Mouse (Mus musculus) MEL (cell line): ENCODE results near the gene Pomt1. TPM values are rescaled to one million over a fixed set of nuclear protein-coding genes. Genes with fewer than 3 reads are reported as not detected.
A peak's percentile ranks its signal among the peaks of the same experiment; 100 is the strongest.

Source experiments
- DNase-seq: peaks from one replicate; pipeline ENCODE4 v3.0.0; 2011; ENCODE audit warnings: low read depth, low spot score
- H3K27ac ChIP-seq: 2 replicates; pipeline ENCODE4 v1.5.1; 2012; ENCODE audit warnings: low read depth, mild to moderate bottlenecking, control low read depth, low read length, moderate library complexity; ENCODE audit not compliant: control insufficient read depth
- H3K27me3 ChIP-seq, 2 experiments: fragments of 150-350 bp in 1 of 2; sonication (generic) in 1 of 2; 2 replicates each; pipeline ENCODE4 v1.6.1; 2012; ENCODE audit warnings: low read length in 2 of 2, mild to moderate bottlenecking in 2 of 2, improper control_type of control experiment in 1 of 2, moderate library complexity in 1 of 2; ENCODE audit not compliant: insufficient read depth in 2 of 2, control insufficient read depth in 1 of 2
- H3K36me3 ChIP-seq, 2 experiments: 2 replicates each; pipeline ENCODE4 v1.6.1; 2012 to 2014; ENCODE audit warnings: low read length in 2 of 2, improper control_type of control experiment in 1 of 2, inconsistent platforms in 1 of 2, mild to moderate bottlenecking in 1 of 2; ENCODE audit not compliant: insufficient read depth in 2 of 2, control insufficient read depth in 1 of 2
- H3K4me1 ChIP-seq, 2 experiments: fragments of 150-350 bp in 1 of 2; sonication (generic) in 1 of 2; 2 replicates each; pipeline ENCODE4 v1.6.1; 2012; ENCODE audit warnings: low read length in 2 of 2, improper control_type of control experiment in 1 of 2, mild to moderate bottlenecking in 1 of 2; ENCODE audit not compliant: insufficient read depth in 2 of 2, control insufficient read depth in 1 of 2
- H3K4me3 ChIP-seq, 2 experiments: fragments of 150-350 bp in 1 of 2; sonication (generic) in 1 of 2; 2 replicates each; pipeline ENCODE4 v1.5.1; 2012; ENCODE audit warnings: low read depth in 2 of 2, low read length in 2 of 2, mild to moderate bottlenecking in 2 of 2, moderate library complexity in 2 of 2, control low read depth in 1 of 2, improper control_type of control experiment in 1 of 2; ENCODE audit not compliant: control insufficient read depth in 1 of 2, insufficient read depth in 1 of 2
- H3K79me2 ChIP-seq: 2 replicates; pipeline ENCODE4 v1.6.1; 2012; ENCODE audit warnings: mild to moderate bottlenecking, low read length, moderate library complexity; ENCODE audit not compliant: control insufficient read depth, poor library complexity, insufficient read depth
- H3K9ac ChIP-seq: 2 replicates; pipeline ENCODE4 v1.6.1; 2012; ENCODE audit warnings: low read depth, mild to moderate bottlenecking, control low read depth, low read length, moderate library complexity; ENCODE audit not compliant: control insufficient read depth, poor library complexity, severe bottlenecking
- H3K9me3 ChIP-seq: fragments of 150-350 bp; sonication (generic); replicated peaks from 2 replicates; pipeline ENCODE4 v1.6.1; 2012; ENCODE audit warnings: mild to moderate bottlenecking, low read length, improper control_type of control experiment, moderate library complexity; ENCODE audit not compliant: insufficient read depth
- CHD1 ChIP-seq: IDR thresholded peaks from 2 replicates; pipeline ENCODE4 v1.6.1; 2012; ENCODE audit warnings: low read depth, mild to moderate bottlenecking, inconsistent platforms, low read length, improper control_type of control experiment
- CHD2 ChIP-seq: IDR thresholded peaks from 2 replicates; pipeline ENCODE4 v1.6.1; 2011; ENCODE audit warnings: low read length, improper control_type of control experiment
- CTCF ChIP-seq, 3 experiments: IDR thresholded peaks in 2 of 3; conservative IDR thresholded peaks in 1 of 3; 2 replicates each; pipeline ENCODE4 v1.5.1; 2011 to 2012; ENCODE audit warnings: low read length in 3 of 3, low read depth in 2 of 3, mild to moderate bottlenecking in 2 of 3, improper control_type of control experiment in 1 of 3, inconsistent platforms in 1 of 3, mixed read lengths in 1 of 3, moderate library complexity in 1 of 3; ENCODE audit not compliant: control insufficient read depth in 1 of 3, insufficient read depth in 1 of 3, poor library complexity in 1 of 3, severe bottlenecking in 1 of 3
- ELF1 ChIP-seq: IDR thresholded peaks from 2 replicates; pipeline ENCODE4 v1.6.1; 2014; ENCODE audit warnings: low read depth, mild to moderate bottlenecking, inconsistent platforms, low read length, improper control_type of control experiment, moderate library complexity
- EP300 ChIP-seq, 2 experiments: IDR thresholded peaks; 2 replicates each; pipeline ENCODE4 v1.6.1; 2011; ENCODE audit warnings: improper control_type of control experiment in 2 of 2, low read length in 2 of 2, low read depth in 1 of 2, mild to moderate bottlenecking in 1 of 2
- GABPA ChIP-seq: IDR thresholded peaks from 2 replicates; pipeline ENCODE4 v1.6.1; 2012; ENCODE audit warnings: low read depth, mild to moderate bottlenecking, inconsistent platforms, low read length, improper control_type of control experiment, moderate library complexity
- GATA1 ChIP-seq: IDR thresholded peaks from 2 replicates; pipeline ENCODE4 v1.6.1; 2011; ENCODE audit warnings: low read depth, low read length, improper control_type of control experiment
- JUND ChIP-seq: IDR thresholded peaks from 2 replicates; pipeline ENCODE4 v1.6.1; 2011; ENCODE audit warnings: low read depth, mild to moderate bottlenecking, improper control_type of control experiment, low read length
- MAX ChIP-seq: IDR thresholded peaks from 2 replicates; pipeline ENCODE4 v1.6.1; 2011; ENCODE audit warnings: low read length, improper control_type of control experiment
- MAZ ChIP-seq: IDR thresholded peaks from 2 replicates; pipeline ENCODE4 v1.6.1; 2012; ENCODE audit warnings: low read depth, mild to moderate bottlenecking, inconsistent platforms, low read length, improper control_type of control experiment
- MXI1 ChIP-seq: IDR thresholded peaks from 2 replicates; pipeline ENCODE4 v1.6.1; 2011; ENCODE audit warnings: mild to moderate bottlenecking, low read depth, low read length, improper control_type of control experiment
- POLR2A ChIP-seq, 2 experiments: IDR thresholded peaks; 2 replicates each; pipeline ENCODE4 v1.6.1; 2011 to 2012; ENCODE audit warnings: low read length in 2 of 2, mild to moderate bottlenecking in 2 of 2, control low read depth in 1 of 2, improper control_type of control experiment in 1 of 2, low read depth in 1 of 2, moderate library complexity in 1 of 2; ENCODE audit not compliant: control insufficient read depth in 1 of 2, insufficient read depth in 1 of 2, poor library complexity in 1 of 2
- POLR2AphosphoS2 ChIP-seq: IDR thresholded peaks from 2 replicates; pipeline ENCODE4 v1.6.1; 2011; ENCODE audit warnings: low read length, improper control_type of control experiment
- POLR2AphosphoS5 ChIP-seq: IDR thresholded peaks from 2 replicates; pipeline ENCODE4 v1.6.1; 2012; ENCODE audit warnings: low read depth, borderline replicate concordance, mild to moderate bottlenecking, inconsistent platforms, low read length, moderate library complexity, mixed read lengths
- RCOR1 ChIP-seq: IDR thresholded peaks from 2 replicates; pipeline ENCODE4 v1.6.1; 2012; ENCODE audit warnings: low read depth, mild to moderate bottlenecking, inconsistent platforms, low read length, improper control_type of control experiment
- SIN3A ChIP-seq: IDR thresholded peaks from 2 replicates; pipeline ENCODE4 v1.6.1; 2012; ENCODE audit warnings: low read length, improper control_type of control experiment, inconsistent platforms
- TAL1 ChIP-seq: IDR thresholded peaks from 2 replicates; pipeline ENCODE4 v1.6.1; 2012; ENCODE audit warnings: mild to moderate bottlenecking, inconsistent platforms, low read length, moderate library complexity, mixed read lengths
- UBTF ChIP-seq: IDR thresholded peaks from 2 replicates; pipeline ENCODE4 v1.6.1; 2012; ENCODE audit warnings: low read depth, mild to moderate bottlenecking, inconsistent platforms, low read length, improper control_type of control experiment, moderate library complexity, borderline replicate concordance; ENCODE audit not compliant: insufficient read depth
- USF2 ChIP-seq, 2 experiments: IDR thresholded peaks; 2 replicates each; pipeline ENCODE4 v1.6.1; 2011 to 2012; ENCODE audit warnings: improper control_type of control experiment in 2 of 2, low read length in 2 of 2, borderline replicate concordance in 1 of 2, inconsistent platforms in 1 of 2, low read depth in 1 of 2, mild to moderate bottlenecking in 1 of 2; ENCODE audit not compliant: insufficient read depth in 1 of 2
- ZKSCAN1 ChIP-seq: IDR thresholded peaks from 2 replicates; pipeline ENCODE4 v1.6.1; 2012; ENCODE audit warnings: low read depth, mild to moderate bottlenecking, inconsistent platforms, low read length, improper control_type of control experiment, moderate library complexity
- ZNF384 ChIP-seq: IDR thresholded peaks from 2 replicates; pipeline ENCODE4 v1.6.1; 2012; ENCODE audit warnings: low read depth, mild to moderate bottlenecking, inconsistent platforms, low read length, improper control_type of control experiment
- polyA plus RNA-seq, 2 experiments: library from polyadenylated mRNA; stranded (reverse) in 1 of 2; unstranded in 1 of 2; fragments of >175 nt in 1 of 2; fragments of >200 nt in 1 of 2; gene quantifications; 2 replicates each; pipeline versions ENCODE4 v1.2.1 to v1.2.4; 2012; ENCODE audit warnings: low replicate concordance in 2 of 2, low read depth in 1 of 2; ENCODE audit not compliant: insufficient read length in 2 of 2, insufficient read depth in 1 of 2, missing spikeins in 1 of 2
- total RNA-seq: library from RNA; depleted of rRNA; stranded (reverse); fragments of 300-350 nt; gene quantifications from 2 replicates; pipeline ENCODE4 v1.2.3, GENCODE M21; 2012

Gene Pomt1
- total and polyA plus RNA-seq, 3 experiments = 34.2 to 42.8 TPM; not detected in 1

DNA sequence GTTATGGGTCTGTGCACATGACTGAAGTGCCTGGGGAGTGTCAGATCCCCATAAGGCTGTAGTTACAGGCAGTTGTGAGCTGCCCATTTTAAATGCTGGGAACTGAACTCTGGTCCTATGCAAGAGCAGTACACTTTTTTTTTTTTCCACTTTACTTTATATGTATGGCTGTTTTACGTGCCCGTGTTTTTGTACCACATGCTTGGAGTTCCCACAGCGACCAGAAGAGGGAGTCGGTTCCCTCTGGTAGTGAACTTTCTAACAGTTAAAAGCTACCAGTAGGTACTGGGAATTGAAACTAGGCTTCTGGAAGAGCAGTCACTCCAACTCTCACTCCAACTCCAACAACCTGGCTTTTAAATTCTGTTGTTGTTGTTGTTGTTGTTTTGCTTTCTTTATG is 24.2 kb downstream of the Pomt1 start (continued):
- TF ChIP-seq MXI1 (peak; percentile 60), ZNF384 (peak; percentile 97), ZKSCAN1 (peak; percentile 38; the same call in 1 of the 2 replicates), CHD2 (no peak), USF2 (IDR thresholded peaks at IDR 0.05; ENCODE audit: borderline replicate concordance in 1 of 2, insufficient read depth in 1 of 2, low read depth in 1 of 2, low read length in 2 of 2) (no peak), JUND (no peak), GABPA (no peak), MAZ (0 out of 2 replicates have a peak, but pooled peaks have one; percentile 26), SIN3A (peak; percentile 71), POLR2AphosphoS5 (no peak), CHD1 (no peak), MAX (peak; percentile 77), POLR2AphosphoS2 (no peak), CTCF (IDR thresholded peaks at IDR 0.05 in 2 of 3, conservative IDR thresholded peaks at IDR 0.05 in 1 of 3; ENCODE audit: control insufficient read depth in 1 of 3, insufficient read depth in 1 of 3, low read depth in 2 of 3, low read length in 3 of 3, poor library complexity in 1 of 3, severe bottlenecking in 1 of 3) (peak; percentile 67 to 91 (median 85)), TAL1 (no peak), UBTF (no peak)
- TF ChIP-seq, all 39 proteins: peak for 17

DNA sequence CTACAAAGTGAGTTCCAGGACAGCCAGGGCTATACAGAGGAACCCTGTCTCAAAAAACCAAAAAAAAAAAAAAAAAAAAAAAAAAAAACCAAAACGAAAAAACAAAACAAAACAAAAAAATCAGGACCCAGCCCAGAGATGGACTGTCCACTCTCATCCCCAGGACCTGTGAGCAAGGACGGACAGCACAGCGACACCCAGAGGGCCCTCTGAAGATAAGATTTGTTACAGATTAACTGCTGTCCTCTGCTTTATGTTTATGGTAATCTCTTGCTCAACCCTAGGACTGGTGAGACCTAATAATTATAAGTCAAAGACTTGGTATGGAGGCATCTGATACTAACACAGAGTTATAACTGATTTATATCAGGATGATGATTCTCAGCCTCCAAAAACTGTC is 39.4 kb downstream of the Pomt1 start:
- no peak overlapping the region for H3K9ac ChIP-seq
- H3K36me3 ChIP-seq = peaks cover 0 to 4% of the 10 kb centered on the region in 2 experiments; a peak in 2 of 4 replicates
- H3K4me1 ChIP-seq = no peaks in the 10 kb centered on the region
- no peak for TF ChIP-seq RCOR1
- TF ChIP-seq ELF1 = no peak
- no peak for TF ChIP-seq USF2 (IDR thresholded peaks at IDR 0.05; ENCODE audit: borderline replicate concordance in 1 of 2, insufficient read depth in 1 of 2, low read depth in 1 of 2, low read length in 2 of 2)
- no peak for TF ChIP-seq EP300 (IDR thresholded peaks at IDR 0.05; ENCODE audit: low read depth in 1 of 2, low read length in 2 of 2)
- TF ChIP-seq CHD2 = no peak
- H3K27me3 ChIP-seq = no peaks in the 10 kb centered on the region
- DNase-seq = no peak
- H3K4me3 ChIP-seq = no peak overlapping the region
- no peak overlapping the region for H3K27ac ChIP-seq
- no peaks in the 10 kb centered on the region for H3K9me3 ChIP-seq
- H3K79me2 ChIP-seq = no peaks in the 10 kb centered on the region

DNA sequence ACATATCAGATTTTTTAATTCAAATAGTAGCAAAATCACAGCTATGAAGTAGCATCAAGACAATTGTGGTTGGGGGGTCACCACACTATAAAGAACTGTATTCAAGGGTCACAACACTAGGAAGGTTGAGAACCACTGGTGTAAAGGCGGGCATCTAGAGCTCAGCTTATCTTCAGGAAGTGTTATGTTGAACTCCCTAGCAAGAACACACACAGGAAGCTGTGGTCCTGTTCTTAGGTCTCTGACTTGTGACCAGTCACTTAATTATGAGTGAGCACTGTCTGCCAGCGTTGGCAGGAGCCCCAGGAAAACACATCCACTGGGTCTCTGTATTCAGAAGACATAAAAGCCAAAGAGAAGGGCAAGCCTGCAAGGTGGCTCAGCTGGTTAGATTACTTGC is 45.9 kb downstream of the Pomt1 start:
- no peak for DNase-seq
- TF ChIP-seq TAL1 (no peak), GATA1 (no peak), POLR2A (IDR thresholded peaks at IDR 0.05; ENCODE audit: control insufficient read depth in 1 of 2, insufficient read depth in 1 of 2, low read depth in 1 of 2, low read length in 2 of 2, poor library complexity in 1 of 2) (0 out of 4 replicates have a peak, but pooled peaks of 1 of the 2 experiments have one; percentile 5)
- TF ChIP-seq, all 39 proteins: peak for 1
- Histone ChIP-seq H3K9ac (no peak overlapping the region), H3K4me3 (no peak overlapping the region), H3K27me3 (no peaks in the 10 kb centered on the region), H3K27ac (no peak overlapping the region), H3K79me2 (peaks cover 12% of the 10 kb centered on the region), H3K36me3 (peaks cover 11 to 12% of the 10 kb centered on the region in 2 experiments), H3K4me1 (peaks cover 3 to 5% of the 10 kb centered on the region in 2 experiments; a peak in 3 of 4 replicates), H3K9me3 (no peaks in the 10 kb centered on the region)
